Mouse (Mus musculus) right cerebral cortex, postnatal 14 days (tissue): ENCODE measurements around the gene Siva1.

Experiments used
- DNase-seq: peaks from one replicate; pipeline ENCODE4 v3.0.0; 2022

The Siva1 gene

DNA sequence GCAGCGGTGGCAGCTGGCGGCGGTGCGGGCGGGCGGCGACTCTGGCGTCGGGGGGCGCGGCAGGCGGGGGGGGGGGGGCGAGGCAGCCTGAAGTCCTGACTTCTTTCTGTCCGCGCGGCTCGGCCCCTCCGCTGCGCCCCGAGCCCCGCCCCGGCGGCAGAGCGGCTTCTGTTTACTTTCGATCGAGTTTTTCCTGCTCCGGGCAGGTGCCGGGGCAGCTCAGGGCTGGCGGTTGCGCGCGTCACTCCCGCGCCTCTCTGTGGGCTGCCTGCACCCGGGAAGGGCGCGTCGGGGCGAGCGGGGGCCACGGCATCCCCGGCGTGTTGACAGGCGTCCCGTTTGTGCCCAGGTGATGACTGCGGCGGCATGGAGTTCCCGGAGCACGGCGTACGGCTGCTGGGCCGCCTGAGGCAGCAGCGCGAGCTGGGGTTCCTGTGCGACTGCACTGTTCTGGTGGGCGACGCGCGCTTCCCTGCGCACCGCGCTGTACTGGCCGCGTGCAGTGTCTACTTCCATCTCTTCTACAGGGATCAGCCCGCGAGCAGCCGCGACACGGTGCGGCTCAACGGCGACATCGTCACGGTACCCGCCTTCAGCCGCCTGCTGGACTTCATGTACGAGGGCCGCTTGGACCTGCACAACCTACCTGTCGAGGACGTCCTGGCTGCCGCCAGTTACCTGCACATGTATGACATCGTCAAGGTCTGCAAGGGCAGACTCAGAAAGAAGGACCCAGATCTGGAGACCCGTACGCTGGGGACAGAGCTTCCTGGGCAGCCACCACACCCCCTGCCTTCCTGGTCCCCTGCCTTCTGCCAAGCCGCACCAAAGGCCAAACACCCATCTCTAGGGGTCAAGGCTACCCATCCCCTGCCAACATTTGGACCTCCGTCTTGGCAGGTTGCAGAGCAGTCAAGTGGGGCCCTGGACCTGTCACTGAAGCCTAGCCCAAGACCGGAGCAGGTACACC is 34.8 kb downstream of the Siva1 start:
- no peak for DNase-seq

DNA sequence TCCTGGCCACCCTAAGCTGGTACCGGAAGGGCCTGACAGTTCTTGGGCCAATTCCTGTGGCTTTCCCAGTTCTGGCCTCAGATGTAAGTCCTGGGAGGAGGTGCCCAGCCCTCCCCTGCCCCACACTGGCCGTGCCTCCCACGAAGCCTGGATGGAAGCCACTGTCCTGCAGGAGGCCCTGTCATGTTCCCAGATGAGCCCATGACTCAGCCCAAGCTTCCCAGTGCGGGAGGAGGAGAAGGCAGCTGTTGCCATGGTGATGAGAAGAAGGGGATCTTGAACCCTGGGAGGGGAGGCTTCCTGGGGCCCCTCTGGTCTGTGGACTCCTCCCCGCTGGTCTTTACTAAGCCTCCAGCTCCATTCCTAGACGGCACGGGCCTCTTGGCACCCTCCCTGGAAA is 38.9 kb downstream of the Siva1 start:
- no peak for DNase-seq

DNA sequence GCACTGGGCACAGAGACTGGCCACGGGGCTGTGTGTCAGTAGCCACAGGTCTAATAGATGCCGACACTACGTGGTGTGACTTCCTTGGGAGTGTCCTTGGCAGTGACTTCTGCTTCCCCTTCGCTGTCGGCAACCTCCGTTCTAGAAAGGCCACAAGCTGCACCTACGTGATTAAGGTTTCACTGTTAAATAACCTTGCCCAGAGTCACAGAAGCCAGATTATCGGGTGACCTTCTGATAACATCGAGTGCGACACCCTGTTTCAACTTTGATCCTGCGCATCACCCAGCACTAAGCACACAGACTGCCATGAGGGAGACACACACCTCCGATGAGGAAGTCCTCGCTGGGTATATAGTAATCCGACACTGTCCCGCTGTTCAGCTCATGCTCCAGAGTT is 44.0 kb downstream of the Siva1 start:
- DNase-seq: no peak

DNA sequence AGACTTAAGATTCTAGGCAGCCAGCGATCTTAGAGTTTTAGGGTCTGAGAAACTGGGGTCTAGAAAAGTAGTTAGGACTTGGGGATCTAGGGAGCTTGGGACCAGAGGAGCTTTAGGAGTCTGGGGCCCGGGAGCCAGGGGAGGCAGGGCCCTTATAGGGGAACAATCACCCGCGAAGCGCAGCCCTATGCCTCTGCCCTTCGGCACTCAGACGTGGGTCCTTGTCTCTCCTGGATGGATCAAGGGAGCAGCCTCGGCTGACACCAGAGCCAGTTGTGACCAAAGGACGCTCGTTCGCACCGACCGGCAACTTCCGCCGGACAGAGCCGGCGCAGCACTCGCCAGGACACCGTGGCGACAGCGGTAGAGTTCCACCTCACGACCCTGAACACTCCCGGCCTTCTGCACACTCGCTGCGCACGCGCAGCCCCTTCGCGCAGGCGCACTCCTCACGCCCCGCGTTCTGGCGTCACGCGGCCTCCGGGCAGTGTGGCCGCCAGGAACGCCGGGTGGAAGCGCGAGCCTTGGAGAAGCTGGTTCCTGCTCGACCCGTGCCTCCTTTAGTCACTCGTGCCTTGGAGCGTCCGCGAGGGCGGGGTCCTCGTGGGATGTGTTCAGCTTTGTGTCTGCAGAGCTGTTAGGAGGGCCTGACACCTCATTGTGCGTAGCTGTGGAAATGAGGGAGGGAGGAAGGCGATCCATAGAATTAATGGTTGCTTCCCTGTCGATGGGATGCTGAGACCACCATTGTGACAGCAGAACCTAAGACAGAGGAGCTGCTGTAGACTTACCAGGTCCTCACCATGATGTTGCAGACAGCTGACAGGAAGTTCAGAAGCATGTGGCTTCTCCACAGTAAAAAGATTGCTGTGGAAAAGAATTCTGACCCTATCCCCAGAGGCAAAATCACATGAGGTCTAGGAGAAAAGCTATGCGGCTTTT is 49.0 kb downstream of the Siva1 start:
- DNase-seq: peak; percentile 97

DNA sequence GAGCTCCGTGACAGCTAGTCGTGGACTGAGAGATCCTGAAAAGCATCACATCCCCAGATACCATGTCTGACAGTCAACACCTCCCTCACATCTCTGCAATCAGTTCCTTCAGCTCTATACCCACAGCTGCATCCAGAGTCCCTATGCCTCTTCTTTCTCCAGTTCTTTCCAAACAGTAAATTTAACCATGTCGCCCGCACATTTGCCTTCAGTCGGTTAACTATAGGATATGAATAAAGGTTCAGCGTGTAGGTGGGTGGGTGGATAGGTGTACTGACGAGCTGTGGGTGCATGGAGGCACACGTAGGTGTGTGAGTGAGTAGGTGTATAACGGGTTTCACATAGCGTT is 49.6 kb downstream of the Siva1 start:
- no peak for DNase-seq

DNA sequence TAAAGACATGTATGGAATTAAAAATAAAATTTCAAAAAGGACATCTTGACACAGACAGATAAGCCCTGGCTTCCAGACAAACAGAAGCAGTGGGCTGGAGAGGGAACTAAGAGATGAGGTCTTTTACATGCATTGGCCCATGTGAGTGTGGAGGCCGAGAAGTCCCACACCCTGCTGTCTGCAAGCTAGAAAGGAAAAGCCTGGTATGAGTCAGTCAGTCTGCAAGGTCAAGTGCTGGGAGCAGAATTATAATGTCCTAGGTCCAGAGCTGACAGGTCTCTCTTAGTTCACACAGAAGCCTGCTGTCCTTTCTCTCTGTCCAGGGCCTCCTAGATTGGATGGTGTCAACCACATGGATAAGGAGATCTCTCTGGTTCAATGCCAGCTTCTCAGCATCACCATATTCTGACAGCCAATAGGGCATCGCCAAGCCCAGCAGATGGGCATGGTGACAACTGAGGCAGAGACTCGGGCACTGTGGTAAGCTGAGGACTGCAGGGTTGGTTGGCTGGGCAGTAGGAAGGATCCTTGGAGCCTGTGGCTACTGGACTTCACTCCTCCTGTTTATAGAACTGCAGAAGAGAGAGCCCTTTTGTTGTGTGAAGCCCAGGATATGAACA is 52.4 kb downstream of the Siva1 start:
- DNase-seq: no peak
